Mouse (Mus musculus) urinary bladder, adult 18-20 months (tissue): Measurements from ENCODE around the gene Ltc4s.

ENCODE experiments used
- DNase-seq, 2 experiments: peaks; one replicate each; pipeline ENCODE4 v3.0.0; 2022; ENCODE audit warnings: low spot score in 2 of 2, mixed read lengths in 2 of 2

Gene Ltc4s

GRCm38 (mm10) chr11:50201590-50201989 is 36.8 kb downstream of the Ltc4s start:
- no peak for DNase-seq

DNA sequence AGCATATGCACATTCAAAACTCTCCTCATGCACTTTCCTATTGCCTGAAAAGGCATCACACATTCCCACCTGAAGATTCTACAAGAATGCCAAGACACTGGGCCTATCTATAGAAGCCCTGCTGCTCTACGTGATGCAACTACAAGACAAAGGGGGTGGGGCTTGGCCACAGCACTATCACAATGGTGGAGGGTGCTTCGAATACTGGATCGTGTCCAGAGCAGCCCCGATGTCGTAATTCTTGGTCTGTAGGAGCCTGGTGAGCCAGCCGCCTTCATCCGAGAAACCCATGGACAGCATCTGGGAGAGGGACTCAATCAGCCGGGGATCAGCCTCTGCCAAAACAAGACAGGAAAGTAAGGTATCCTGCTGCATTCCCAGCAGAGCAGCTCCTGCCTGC is 37.8 kb downstream of the Ltc4s start:
- DNase-seq = no peak

- no peak for DNase-seq
Measured at GRCm38 (mm10) chr11:50198916-50199315, 39.5 kb downstream of the Ltc4s start.

GRCm38 (mm10) chr11:50198219-50198846 is 40.1 kb downstream of the Ltc4s start:
- DNase-seq = no peak

DNA sequence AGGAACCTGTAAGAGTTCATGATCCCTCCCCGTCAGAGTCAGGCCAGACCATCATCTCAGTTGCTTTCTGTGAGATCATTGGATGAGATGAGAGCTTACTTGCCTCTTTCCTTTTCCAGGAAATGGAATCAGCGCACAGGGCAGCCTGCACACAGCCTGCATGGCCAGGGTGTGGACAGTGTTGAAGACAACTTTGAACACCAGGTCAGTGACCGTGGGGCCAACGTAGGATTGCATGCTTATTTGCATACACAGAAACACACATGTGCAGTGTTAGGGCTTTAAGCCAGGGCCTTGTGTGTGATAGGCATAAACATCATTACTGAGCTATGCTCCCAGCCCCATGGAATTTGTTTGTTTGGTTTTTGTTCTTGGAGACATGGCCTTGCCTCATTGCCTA is 40.9 kb downstream of the Ltc4s start:
- no peak for DNase-seq

- no peak for DNase-seq
Measured at GRCm38 (mm10) chr11:50194793-50195192, 43.6 kb downstream of the Ltc4s start.

GRCm38 (mm10) chr11:50194070-50194469 is 44.3 kb downstream of the Ltc4s start:
- no peak for DNase-seq

DNA sequence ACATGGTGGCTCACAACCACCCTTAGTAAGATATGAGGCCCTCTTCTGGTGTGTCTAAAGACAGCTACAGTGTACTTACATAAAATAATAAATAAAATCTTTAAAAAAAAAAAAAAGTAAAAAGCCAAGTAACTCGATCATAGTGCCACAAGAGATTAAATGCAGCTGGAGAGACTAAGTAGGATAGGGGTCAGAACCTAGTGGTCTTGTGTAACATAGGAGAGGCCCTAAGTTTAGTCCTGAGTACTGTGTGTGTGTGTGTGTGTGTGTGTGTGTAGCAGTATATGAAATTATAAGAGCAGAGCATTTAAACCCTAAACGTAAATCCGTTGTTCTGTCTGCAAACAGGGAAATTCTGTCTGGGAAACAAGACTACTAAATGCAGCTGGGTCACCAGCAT is 46.1 kb downstream of the Ltc4s start:
- no peak for DNase-seq

DNA sequence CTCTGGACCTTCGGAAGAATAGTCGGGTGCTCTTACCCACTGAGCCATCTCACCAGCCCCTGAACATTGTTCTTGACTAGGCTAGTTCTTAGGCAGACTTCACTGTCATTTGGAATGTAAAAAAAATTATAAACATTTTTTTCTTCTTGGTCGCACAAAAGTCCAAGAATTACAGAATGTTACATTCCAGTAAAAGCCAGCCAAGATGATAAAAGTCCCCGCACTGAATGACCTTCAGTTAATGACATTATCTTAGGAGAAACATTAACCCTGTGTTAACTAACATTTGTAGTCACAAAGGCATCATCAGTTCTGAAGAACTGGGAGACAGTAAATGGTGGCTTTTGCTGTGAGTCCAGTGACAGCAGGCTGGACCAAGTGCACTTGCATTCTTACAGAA is 48.1 kb downstream of the Ltc4s start:
- DNase-seq = no peak

- no peak for DNase-seq
Measured at GRCm38 (mm10) chr11:50188682-50189081, 49.7 kb downstream of the Ltc4s start.
